Mouse (Mus musculus): Measurements from ENCODE around the gene Fam69a. TPM values are rescaled to one million over a fixed set of nuclear protein-coding genes. Genes with fewer than 3 reads are reported as not detected.
"Not testable (repeated sequence)": the region's sequence is repeated elsewhere in the genome, so short reads cannot be mapped to it uniquely, and the experiment has no call there.

Fam69a gene
- 58.7 and 62.0 TPM in 2 replicates for polyA plus RNA-seq (2015; fragmentation: Nextera tagmentation; extraction: Ambion mirVana)

DNA sequence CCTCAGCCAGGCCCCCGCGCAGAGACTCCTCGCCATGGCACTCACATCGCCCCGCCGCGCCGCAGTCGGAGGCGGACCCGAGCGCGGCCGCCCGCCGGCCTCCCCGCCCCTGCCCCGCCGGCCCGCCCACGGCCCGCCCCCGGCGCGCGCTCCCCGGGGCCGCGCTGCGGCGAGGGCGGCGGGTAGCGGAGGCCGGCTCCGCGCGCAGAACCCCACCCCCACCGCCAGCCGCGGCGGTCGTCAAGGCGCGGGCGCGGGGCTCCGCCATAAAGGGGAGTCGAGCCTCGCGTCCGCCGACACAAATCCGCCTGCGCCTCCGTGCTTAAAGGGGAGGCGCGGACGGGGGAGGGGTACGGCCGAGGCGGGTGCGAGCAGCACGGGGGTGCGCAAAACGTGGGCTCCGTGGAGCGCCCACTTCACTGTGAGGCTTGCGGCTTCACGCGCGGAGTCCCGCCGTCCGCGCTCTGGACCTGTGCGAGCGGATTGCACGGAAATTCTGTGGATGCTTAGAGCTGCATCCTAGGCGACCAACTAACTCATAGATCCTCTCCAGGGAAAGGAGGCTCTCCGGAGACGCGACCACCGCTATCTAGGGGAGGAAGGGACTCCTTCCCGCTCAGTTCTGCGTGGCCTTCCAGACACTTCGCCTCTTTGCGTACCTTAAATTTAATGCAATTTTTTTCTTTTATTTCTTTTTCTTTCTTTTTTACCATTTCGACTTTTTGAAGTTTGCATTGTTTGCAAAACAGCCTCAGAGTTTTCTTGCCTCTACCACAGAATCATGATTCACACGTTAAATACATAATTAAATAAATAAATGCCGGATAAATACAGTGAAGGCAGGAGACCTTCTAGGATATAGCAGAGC lies at the start of gene Fam69a:
Gene Fam69a, minus strand, starts transcription at position 119 of the 868 bp plus-strand sequence.
- peak; percentile 95 for ATAC-seq (ENCODE audit: low FRiP score, low read depth)
- Histone ChIP-seq H3K4me1 (replicated peaks) (peaks cover 17% of the 10 kb centered on the region), H3K27me3 (no peaks in the 10 kb centered on the region), H3K9me3 (no peaks in the 10 kb centered on the region), H3K9ac (peak within 1 kb of the TSS; percentile 94), H3K27ac (replicated peaks) (peak within 1 kb of the TSS; percentile 98), H3K36me3 (no peaks in the 10 kb centered on the region), H3K4me2 (peak within 1 kb of the TSS; percentile 66), H3K4me3 (peak within 1 kb of the TSS; percentile 97)
- WGBS: under 1% methylated on average over 44 of the region's 91 CpGs

DNA sequence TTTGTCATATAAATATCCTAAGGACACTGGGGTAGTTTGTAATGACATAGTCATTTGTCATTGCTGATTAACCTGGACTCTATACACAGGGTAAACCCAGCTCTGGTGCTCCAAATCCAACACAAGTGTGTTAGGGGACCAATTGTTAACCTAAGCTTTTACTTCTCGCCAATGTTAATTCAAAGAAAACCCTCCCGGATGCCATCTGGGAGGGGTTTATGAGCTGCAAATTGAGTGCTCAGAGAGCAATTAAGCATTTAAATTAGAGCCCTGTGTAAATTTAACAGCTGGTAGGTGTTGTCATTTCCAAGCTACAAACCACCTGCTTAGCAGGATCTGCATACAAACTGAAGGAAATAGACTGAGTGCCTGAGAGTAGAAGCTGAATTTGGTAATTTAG lies 48.6 kb upstream of the Fam69a start:
- Histone ChIP-seq H3K4me1 (replicated peaks) (no peaks in the 10 kb centered on the region), H3K27me3 (no peaks in the 10 kb centered on the region), H3K9ac (no peak overlapping the region), H3K4me3 (no peak overlapping the region), H3K36me3 (no peaks in the 10 kb centered on the region), H3K27ac (replicated peaks) (no peak overlapping the region), H3K9me3 (no peaks in the 10 kb centered on the region), H3K4me2 (no peak overlapping the region)
- 23% methylated on average over 2 of the region's 2 CpGs for WGBS
- 0 out of 2 replicates have a peak, but pooled peaks have one; percentile 45 for ATAC-seq (ENCODE audit: low FRiP score, low read depth)

DNA sequence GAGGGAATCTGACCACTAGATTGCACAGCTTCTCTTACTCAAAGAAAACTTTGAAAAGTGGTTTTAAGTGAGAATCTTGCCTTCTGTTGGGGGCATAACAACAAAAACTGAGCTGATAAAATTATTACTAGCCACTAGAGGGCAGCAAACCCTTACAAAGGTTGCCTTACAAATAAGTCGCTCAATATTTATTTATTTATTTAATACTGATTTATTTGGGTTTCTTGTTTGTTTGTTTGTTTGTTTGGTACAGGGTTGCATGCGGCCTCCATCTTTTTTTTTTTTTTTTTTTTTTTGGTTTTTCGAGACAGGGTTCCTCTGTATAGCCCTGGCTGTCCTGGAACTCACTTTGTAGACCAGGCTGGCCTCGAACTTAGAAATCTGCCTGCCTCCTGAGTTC lies 47.3 kb upstream of the Fam69a start:
- 32% methylated on average over 4 of the region's 4 CpGs for WGBS
- H3K9ac ChIP-seq: no peak overlapping the region
- no peak for ATAC-seq (ENCODE audit: low FRiP score, low read depth)
- no peaks in the 10 kb centered on the region for H3K36me3 ChIP-seq
- no peaks in the 10 kb centered on the region for H3K9me3 ChIP-seq
- no peak overlapping the region for H3K4me3 ChIP-seq
- no peak overlapping the region for H3K27ac ChIP-seq (replicated peaks)
- no peaks in the 10 kb centered on the region for H3K4me1 ChIP-seq (replicated peaks)
- no peaks in the 10 kb centered on the region for H3K27me3 ChIP-seq
- H3K4me2 ChIP-seq: no peak overlapping the region

DNA sequence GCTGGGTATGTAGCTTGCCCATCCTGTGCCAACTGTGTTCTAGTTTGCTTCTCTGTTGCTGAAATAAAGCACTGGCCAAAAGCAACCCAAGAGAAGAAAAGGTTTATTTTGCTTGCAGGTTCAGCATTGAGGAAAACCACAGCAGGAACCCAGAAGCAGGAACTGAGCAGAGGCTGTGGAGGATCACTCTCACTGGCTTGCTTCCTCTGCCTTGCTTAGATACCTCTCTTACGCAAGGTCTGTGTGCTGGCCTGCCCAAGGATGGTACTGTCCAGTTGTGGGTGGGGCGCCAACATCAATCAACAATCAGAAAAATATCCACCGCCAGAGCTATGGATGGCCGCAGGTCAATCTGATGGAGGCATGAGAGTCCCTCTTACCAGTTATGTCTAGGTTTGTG lies 44.4 kb upstream of the Fam69a start:
- ATAC-seq (ENCODE audit: low FRiP score, low read depth): no peak
- WGBS: 92% methylated on average over 4 of the region's 4 CpGs
- Histone ChIP-seq H3K27ac (replicated peaks) (no peak overlapping the region), H3K9ac (no peak overlapping the region), H3K27me3 (no peaks in the 10 kb centered on the region), H3K9me3 (no peaks in the 10 kb centered on the region), H3K36me3 (no peaks in the 10 kb centered on the region), H3K4me2 (no peak overlapping the region), H3K4me1 (replicated peaks) (no peaks in the 10 kb centered on the region), H3K4me3 (no peak overlapping the region)

DNA sequence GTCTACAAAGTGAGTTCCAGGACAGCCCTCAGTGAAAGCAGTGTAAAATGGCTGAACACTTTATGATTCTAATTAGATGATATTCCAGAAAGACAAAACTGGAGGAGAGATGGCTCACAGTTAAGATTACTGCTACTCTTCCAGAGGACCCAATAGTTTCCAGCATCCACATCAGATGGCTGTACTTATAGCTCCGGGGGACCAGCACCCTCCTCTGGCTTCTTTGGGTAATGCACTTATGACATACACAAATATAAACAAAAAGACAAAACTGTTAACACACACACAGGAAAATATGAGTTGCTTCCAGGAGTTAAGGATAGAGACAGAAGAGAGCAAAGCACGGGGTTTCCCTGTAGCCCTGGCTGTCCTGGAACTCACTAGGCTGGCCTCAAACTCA lies 43.1 kb upstream of the Fam69a start:
- Histone ChIP-seq H3K9me3 (no peaks in the 10 kb centered on the region), H3K4me1 (replicated peaks) (no peaks in the 10 kb centered on the region), H3K4me3 (no peak overlapping the region), H3K4me2 (no peak overlapping the region), H3K36me3 (no peaks in the 10 kb centered on the region), H3K9ac (no peak overlapping the region), H3K27me3 (no peaks in the 10 kb centered on the region), H3K27ac (replicated peaks) (no peak overlapping the region)
- ATAC-seq (ENCODE audit: low FRiP score, low read depth): no peak
- WGBS: 79% methylated on average over 2 of the region's 2 CpGs

DNA sequence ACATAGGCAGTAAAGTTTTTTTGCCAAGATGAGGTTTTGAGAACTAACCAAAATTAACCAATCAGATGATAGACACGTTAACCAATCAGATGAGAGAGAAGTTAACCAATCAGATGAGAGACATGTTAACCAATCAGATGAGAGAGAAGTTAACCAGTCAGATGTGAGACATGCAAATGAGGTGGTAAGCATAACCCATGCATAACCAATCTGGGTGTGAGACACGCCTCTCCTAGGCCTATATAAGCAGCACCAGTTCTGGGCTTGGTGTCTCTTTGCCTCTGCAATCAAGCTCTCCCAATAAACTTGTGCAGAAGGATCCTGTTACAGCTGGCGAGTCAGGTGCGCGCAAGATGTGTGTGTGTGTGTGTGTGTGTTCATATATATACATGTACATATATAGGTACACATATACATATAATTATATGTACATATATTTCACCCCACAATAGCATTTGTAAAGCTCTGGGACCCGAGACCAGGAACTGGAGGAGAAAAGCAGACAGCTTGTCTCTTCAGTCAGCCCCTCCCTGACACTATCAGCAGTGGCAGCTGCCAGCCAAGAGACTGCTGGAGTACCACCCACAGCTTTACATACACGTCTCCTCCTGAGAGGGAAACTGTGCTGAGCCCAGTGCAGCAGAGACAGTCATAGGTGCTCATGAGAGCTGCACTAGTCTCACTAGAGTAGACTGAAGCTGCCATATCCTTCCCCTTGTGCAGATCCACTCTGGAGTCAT lies 42.1 kb upstream of the Fam69a start:
- not testable (repeated sequence) for H3K27ac ChIP-seq (replicated peaks); H3K4me1 ChIP-seq (replicated peaks); H3K27me3 ChIP-seq; H3K9ac ChIP-seq; H3K36me3 ChIP-seq; ATAC-seq (ENCODE audit: low FRiP score, low read depth); H3K4me3 ChIP-seq; H3K9me3 ChIP-seq; H3K4me2 ChIP-seq
- WGBS: 88% methylated on average over 7 of the region's 7 CpGs

DNA sequence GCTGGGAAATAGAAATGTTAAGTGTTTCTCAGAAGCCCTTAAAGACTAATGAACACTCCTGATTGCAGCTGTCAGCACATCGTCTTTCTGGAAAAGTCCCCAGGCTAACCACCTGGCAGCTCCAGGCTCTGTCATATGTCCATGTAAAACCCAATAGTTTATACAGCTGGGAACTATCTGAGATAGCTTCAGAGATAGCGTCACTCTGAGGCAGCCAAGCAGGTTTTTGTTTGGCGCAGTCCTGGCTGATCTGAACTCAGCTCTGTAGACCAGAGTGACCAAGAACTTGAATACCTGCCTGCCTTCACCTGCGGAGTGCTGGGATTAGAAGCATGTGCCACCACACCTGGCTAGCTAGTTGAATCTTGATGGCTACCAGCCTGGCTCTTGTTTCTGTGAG lies 41.3 kb upstream of the Fam69a start:
- no peaks in the 10 kb centered on the region for H3K9me3 ChIP-seq
- H3K4me2 ChIP-seq: no peak overlapping the region
- no peaks in the 10 kb centered on the region for H3K27me3 ChIP-seq
- 91% methylated on average over 4 of the region's 4 CpGs for WGBS
- no peak overlapping the region for H3K9ac ChIP-seq
- H3K27ac ChIP-seq (replicated peaks): no peak overlapping the region
- no peak for ATAC-seq (ENCODE audit: low FRiP score, low read depth)
- H3K4me1 ChIP-seq (replicated peaks): no peaks in the 10 kb centered on the region
- H3K4me3 ChIP-seq: no peak overlapping the region
- no peaks in the 10 kb centered on the region for H3K36me3 ChIP-seq

DNA sequence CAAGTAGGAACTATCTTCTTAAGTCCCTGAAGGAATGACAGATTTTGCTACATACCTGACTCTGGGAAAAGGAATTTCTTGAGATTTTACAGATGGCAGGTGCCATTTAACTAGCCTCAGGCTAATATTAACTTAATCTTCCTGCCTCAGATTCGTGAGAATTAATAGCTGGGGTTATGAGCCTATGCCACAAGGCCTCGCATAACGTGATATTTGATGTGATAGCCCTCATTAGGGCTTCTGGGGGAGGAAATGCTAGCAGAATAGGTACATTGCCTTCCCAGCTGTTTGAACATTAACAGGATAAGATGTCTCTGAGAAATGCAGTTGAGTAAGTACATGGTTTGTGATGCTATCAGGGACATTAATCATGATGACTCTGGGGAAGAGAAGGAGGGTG lies 34.5 kb upstream of the Fam69a start:
- Histone ChIP-seq H3K4me3 (no peak overlapping the region), H3K27me3 (no peaks in the 10 kb centered on the region), H3K4me2 (no peak overlapping the region), H3K9me3 (no peaks in the 10 kb centered on the region), H3K4me1 (replicated peaks) (no peaks in the 10 kb centered on the region), H3K27ac (replicated peaks) (no peak overlapping the region), H3K9ac (no peak overlapping the region), H3K36me3 (no peaks in the 10 kb centered on the region)
- ATAC-seq (ENCODE audit: low FRiP score, low read depth): no peak
- WGBS: 67% methylated on average over 3 of the region's 3 CpGs

DNA sequence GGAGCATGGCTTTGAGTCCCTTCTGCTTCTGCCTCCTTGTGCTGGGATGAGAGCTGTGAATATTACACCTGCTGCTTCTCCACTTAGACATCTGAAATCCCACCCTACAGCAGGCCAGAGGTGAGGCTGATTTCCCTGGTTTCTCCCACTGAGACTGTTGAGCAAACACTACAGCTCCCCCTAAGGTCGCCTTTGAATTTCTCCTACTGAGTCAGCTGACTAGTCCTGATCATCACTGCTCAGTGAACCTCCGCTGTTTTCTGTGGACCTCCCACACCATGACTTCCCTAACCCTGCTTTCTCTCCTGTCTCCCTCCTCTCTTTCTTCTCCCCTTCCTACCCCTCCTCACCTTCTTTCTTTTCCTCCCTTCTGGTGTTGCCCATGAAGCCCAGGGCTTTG lies 32.5 kb upstream of the Fam69a start:
- no peak overlapping the region for H3K4me2 ChIP-seq
- no peaks in the 10 kb centered on the region for H3K4me1 ChIP-seq (replicated peaks)
- no peak overlapping the region for H3K4me3 ChIP-seq
- H3K9ac ChIP-seq: no peak overlapping the region
- H3K27ac ChIP-seq (replicated peaks): no peak overlapping the region
- H3K27me3 ChIP-seq: no peaks in the 10 kb centered on the region
- 15% methylated on average over 2 of the region's 2 CpGs for WGBS
- H3K36me3 ChIP-seq: no peaks in the 10 kb centered on the region
- no peak for ATAC-seq (ENCODE audit: low FRiP score, low read depth)
- H3K9me3 ChIP-seq: no peaks in the 10 kb centered on the region

DNA sequence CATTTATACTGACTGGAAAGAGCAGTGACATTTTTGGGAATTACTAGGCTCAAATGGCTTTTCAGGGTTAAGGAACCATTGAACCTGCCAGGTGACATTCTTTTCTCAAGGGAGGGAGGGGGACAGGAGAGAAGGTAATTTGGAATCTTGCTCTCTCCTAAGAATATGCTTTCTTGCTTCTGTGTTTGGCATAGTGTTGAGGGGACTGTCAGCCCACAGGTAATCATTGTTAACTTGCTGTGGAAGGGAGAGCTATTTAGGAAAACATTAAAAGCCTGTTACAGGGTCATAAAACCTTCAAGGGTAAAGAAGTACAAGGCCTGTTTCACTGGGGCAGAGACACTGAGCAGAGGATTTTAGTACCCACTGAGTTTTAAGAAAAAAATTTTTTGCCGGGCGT lies 30.3 kb upstream of the Fam69a start:
- no peak for ATAC-seq (ENCODE audit: low FRiP score, low read depth)
- H3K4me2 ChIP-seq: no peak overlapping the region
- 97% methylated on average over 2 of the region's 2 CpGs for WGBS

DNA sequence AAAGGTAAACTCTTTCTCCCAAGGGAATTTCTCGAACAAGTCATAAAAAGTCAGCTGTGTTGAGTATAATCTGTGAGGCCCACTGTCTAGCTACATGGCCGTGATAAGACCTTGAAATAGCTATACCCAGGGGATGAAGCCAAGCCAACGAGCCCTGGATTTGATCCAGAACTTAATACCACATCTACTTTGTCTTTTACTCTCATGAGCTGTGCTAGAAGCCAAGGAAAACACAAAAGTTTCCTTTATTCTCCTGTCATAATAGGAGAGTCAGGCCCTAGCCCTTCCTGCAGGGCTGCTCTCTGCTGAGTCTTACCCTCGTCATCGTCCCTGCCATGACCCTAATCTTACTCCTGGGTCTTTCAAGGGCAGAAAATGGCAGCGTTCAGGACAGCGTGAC lies 28.5 kb upstream of the Fam69a start:
- Histone ChIP-seq H3K27me3 (no peaks in the 10 kb centered on the region), H3K4me1 (replicated peaks) (no peaks in the 10 kb centered on the region), H3K9ac (no peak overlapping the region), H3K4me2 (no peak overlapping the region), H3K4me3 (no peak overlapping the region), H3K27ac (replicated peaks) (no peak overlapping the region), H3K9me3 (no peaks in the 10 kb centered on the region), H3K36me3 (no peaks in the 10 kb centered on the region)
- WGBS: 64% methylated on average over 7 of the region's 7 CpGs
- ATAC-seq (ENCODE audit: low FRiP score, low read depth): no peak

More for the DNA sequence above, 30.3 kb upstream of the Fam69a start:
- H3K9me3 ChIP-seq: no peaks in the 10 kb centered on the region
- H3K9ac ChIP-seq: no peak overlapping the region
- no peaks in the 10 kb centered on the region for H3K4me1 ChIP-seq (replicated peaks)
- H3K36me3 ChIP-seq: no peaks in the 10 kb centered on the region
- no peak overlapping the region for H3K4me3 ChIP-seq
- no peaks in the 10 kb centered on the region for H3K27me3 ChIP-seq
- no peak overlapping the region for H3K27ac ChIP-seq (replicated peaks)

DNA sequence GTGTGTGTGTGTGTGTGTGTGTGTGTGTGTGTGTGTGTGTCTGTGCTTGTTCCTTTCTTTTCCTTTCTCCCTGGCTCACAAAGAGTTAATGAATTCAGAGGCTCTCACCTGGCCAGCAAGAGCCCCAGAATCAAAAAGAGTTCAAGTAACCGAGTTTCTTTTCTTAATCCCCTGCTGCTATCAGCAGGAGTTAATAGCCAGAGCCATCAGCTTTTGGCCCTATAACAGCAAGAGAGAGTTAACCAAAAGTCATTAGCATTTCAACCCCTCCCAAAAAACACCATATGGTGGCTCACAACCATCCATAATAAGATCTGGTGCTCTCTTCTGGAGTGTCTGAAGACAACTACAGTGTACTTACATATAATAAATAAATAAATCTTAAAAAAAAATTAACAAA lies 27.3 kb upstream of the Fam69a start:
- no peak overlapping the region for H3K4me2 ChIP-seq
- no peak for ATAC-seq (ENCODE audit: low FRiP score, low read depth)

More for the DNA sequence above, 27.3 kb upstream of the Fam69a start:
- H3K27ac ChIP-seq (replicated peaks): no peak overlapping the region
- no peaks in the 10 kb centered on the region for H3K4me1 ChIP-seq (replicated peaks)
- no peaks in the 10 kb centered on the region for H3K9me3 ChIP-seq
- H3K27me3 ChIP-seq: no peaks in the 10 kb centered on the region
- no peaks in the 10 kb centered on the region for H3K36me3 ChIP-seq
- H3K4me3 ChIP-seq: no peak overlapping the region
- WGBS: 20% methylated on average over 1 of the region's 1 CpGs
- no peak overlapping the region for H3K9ac ChIP-seq

All from hindbrain, embryonic 15.5 days (tissue).